Mouse (Mus musculus): ENCODE results near the gene Ccdc47. TPM values are rescaled to one million over a fixed set of nuclear protein-coding genes. Genes with fewer than 3 reads are reported as not detected.

The Ccdc47 gene
- total RNA-seq, 2 experiments from 2014 or later, result 62.1 to 69.8 TPM

Other genes with a start within 250 kb of the Ccdc47 start
- 10 to 100 TPM; 46.2 to 48.3 TPM for gene Ace, start 248.4 kb downstream of the Ccdc47 start, total RNA-seq (2021)
- not detected for gene Ace3, start 221.7 kb downstream of the Ccdc47 start, total RNA-seq (2021)
- not detected for gene Kcnh6, start 208.2 kb downstream of the Ccdc47 start, total RNA-seq (2021)
- 10 to 100 TPM; 31.4 to 34.0 TPM for gene Dcaf7, start 179.5 kb downstream of the Ccdc47 start, total RNA-seq (2021)
- gene Taco1, start 150.3 kb downstream of the Ccdc47 start, total RNA-seq (2021), result 10 to 100 TPM; 38.8 to 42.5 TPM
- gene Map3k3, start 131.7 kb downstream of the Ccdc47 start, total RNA-seq (2021), result 10 to 100 TPM; 22.1 to 22.7 TPM
- gene Gm10840, start 55.5 kb downstream of the Ccdc47 start, total RNA-seq (2021), result not detected
- 1 to 10 TPM; 5.9 to 8.6 TPM for gene Limd2, start 55.5 kb downstream of the Ccdc47 start, total RNA-seq (2021)
- 10 to 100 TPM; 13.0 to 15.3 TPM for gene Strada, start 14.2 kb downstream of the Ccdc47 start, total RNA-seq (2021)
- 10 to 100 TPM; 22.5 to 24.8 TPM for gene Ddx42, start 582 bp upstream of the Ccdc47 start, total RNA-seq (2021)
- gene Ftsj3, start 39.7 kb upstream of the Ccdc47 start, total RNA-seq (2021), result 10 to 100 TPM; 22.0 to 25.0 TPM
- gene Psmc5, start 39.8 kb upstream of the Ccdc47 start, total RNA-seq (2021), result 100 to 1,000 TPM; 133 to 137 TPM
- 10 to 100 TPM; 20.3 to 22.6 TPM for gene Smarcd2, start 56.6 kb upstream of the Ccdc47 start, total RNA-seq (2021)
- under 1 TPM; 0.07 to 0.12 TPM for gene Tcam1, start 60.3 kb upstream of the Ccdc47 start, total RNA-seq (2021)
- gene Gh, start 85.5 kb upstream of the Ccdc47 start, total RNA-seq (2021), result not detected
- 1 to 10 TPM; 1.0 to 1.1 TPM for gene Cd79b, start 98.4 kb upstream of the Ccdc47 start, total RNA-seq (2021)
- gene Scn4a, start 136.9 kb upstream of the Ccdc47 start, total RNA-seq (2021), result 100 to 1,000 TPM; 178 to 181 TPM
- gene Prr29, start 149.1 kb upstream of the Ccdc47 start, total RNA-seq (2021), result 10 to 100 TPM; 11.8 to 13.1 TPM
- gene Icam2, start 171.7 kb upstream of the Ccdc47 start, total RNA-seq (2021), result 10 to 100 TPM; 11.7 to 12.2 TPM

All from gastrocnemius, postnatal 14 days (tissue).